Mouse (Mus musculus) heart, embryonic 15.5 days (tissue): ENCODE data around the gene Ier5l. TPM values are rescaled to one million over a fixed set of nuclear protein-coding genes. Genes with fewer than 3 reads are reported as not detected.
A peak's percentile ranks its signal among the peaks of the same experiment; 100 is the strongest.

ENCODE experiments used
- ATAC-seq: fragments of 200-750 bp; cut with Nextera tagmentation; replicated peaks from 2 replicates; pipeline ENCODE4 v1.8.0; 2017; ENCODE audit warnings: low read depth, moderate TSS enrichment; ENCODE audit not compliant: insufficient number of reproducible peaks, insufficient read depth, low FRiP score
- H3K27ac ChIP-seq: fragments of 300-500 bp; sonication (generic); 2 replicates; pipeline ENCODE4 v1.5.1; 2015; ENCODE audit warnings: mild to moderate bottlenecking, inconsistent platforms
- H3K27me3 ChIP-seq: fragments of 300-500 bp; sonication (generic); 2 replicates; pipeline ENCODE4 v1.6.1; 2015; ENCODE audit warnings: inconsistent platforms
- H3K36me3 ChIP-seq: fragments of 300-500 bp; sonication (generic); 2 replicates; pipeline ENCODE4 v1.6.1; 2015; ENCODE audit warnings: mild to moderate bottlenecking, inconsistent platforms
- H3K4me1 ChIP-seq: fragments of 300-500 bp; sonication (generic); replicated peaks from 2 replicates; pipeline ENCODE4 v1.6.1; 2015; ENCODE audit warnings: inconsistent platforms
- H3K4me2 ChIP-seq: fragments of 300-500 bp; sonication (generic); 2 replicates; pipeline ENCODE4 v1.6.1; 2015; ENCODE audit warnings: inconsistent platforms, mild to moderate bottlenecking, moderate library complexity
- H3K4me3 ChIP-seq: fragments of 300-500 bp; sonication (generic); 2 replicates; pipeline ENCODE4 v1.5.1; 2015; ENCODE audit warnings: mild to moderate bottlenecking, inconsistent platforms
- H3K9ac ChIP-seq: fragments of 300-500 bp; sonication (generic); 2 replicates; pipeline ENCODE4 v1.6.1; 2015; ENCODE audit warnings: mild to moderate bottlenecking, inconsistent platforms
- H3K9me3 ChIP-seq: fragments of 300-500 bp; sonication (generic); replicated peaks from 2 replicates; pipeline ENCODE4 v1.6.1; 2016; ENCODE audit warnings: inconsistent platforms
- WGBS: fragments of 180-500 bp; shearing (Covaris S2); methylation state at CpG from one replicate; pipeline ENCODE4 v1.1.7; 2015; ENCODE audit warnings: mixed read lengths; 5-methylcytosine and 5-hydroxymethylcytosine counted together
- polyA plus RNA-seq: library from polyadenylated mRNA; unstranded; fragments of >200 nt; fragmentation: Nextera tagmentation; extraction: Ambion mirVana; gene quantifications from 2 replicates; pipeline ENCODE4 v1.2.1, GENCODE M21; 2015

The Ier5l gene
- polyA plus RNA-seq, 1 experiment from 2014 or later, result 1.7 TPM

- Histone ChIP-seq H3K4me3 (no peak overlapping the region), H3K9me3 (no peaks in the 10 kb centered on the region), H3K36me3 (no peaks in the 10 kb centered on the region), H3K9ac (no peak overlapping the region), H3K4me1 (peaks cover 10% of the 10 kb centered on the region), H3K27me3 (peaks cover 10% of the 10 kb centered on the region; the same call in 1 of the 2 replicates), H3K4me2 (no peak overlapping the region), H3K27ac (no peak overlapping the region)
- WGBS, result 77% methylated on average over 1 of the region's 1 CpGs
- ATAC-seq, result no peak
These were observed 4.5 kb upstream of the Ier5l start for GRCm38 (mm10) chr2:30478526-30478925.

GRCm38 (mm10) chr2:30476241-30476640, 2.2 kb upstream of the Ier5l start:
- Histone ChIP-seq H3K4me2 (no peak overlapping the region), H3K4me1 (peaks cover 10% of the 10 kb centered on the region), H3K9ac (no peak overlapping the region), H3K27ac (no peak overlapping the region), H3K36me3 (no peaks in the 10 kb centered on the region), H3K9me3 (no peaks in the 10 kb centered on the region), H3K27me3 (peaks cover 10% of the 10 kb centered on the region; the same call in 1 of the 2 replicates), H3K4me3 (no peak overlapping the region)
- 69% methylated on average over 2 of the region's 2 CpGs for WGBS
- no peak for ATAC-seq

GRCm38 (mm10) chr2:30475457-30475856, 1.4 kb upstream of the Ier5l start:
- Histone ChIP-seq H3K9ac (no peak overlapping the region), H3K27ac (no peak overlapping the region), H3K36me3 (no peaks in the 10 kb centered on the region), H3K9me3 (no peaks in the 10 kb centered on the region), H3K4me3 (no peak overlapping the region), H3K4me2 (no peak overlapping the region), H3K4me1 (peaks cover 17% of the 10 kb centered on the region), H3K27me3 (peaks cover 10% of the 10 kb centered on the region; the same call in 1 of the 2 replicates)
- WGBS, result 87% methylated on average over 7 of the region's 7 CpGs
- ATAC-seq, result no peak

GRCm38 (mm10) chr2:30474776-30475175, 757 bp upstream of the Ier5l start:
- Histone ChIP-seq H3K9ac (no peak overlapping the region), H3K4me2 (peak overlapping the region; percentile 93), H3K9me3 (no peaks in the 10 kb centered on the region), H3K27me3 (peaks cover 10% of the 10 kb centered on the region; the same call in 1 of the 2 replicates), H3K27ac (no peak overlapping the region), H3K4me1 (peaks cover 24% of the 10 kb centered on the region), H3K4me3 (peak overlapping the region; percentile 88), H3K36me3 (no peaks in the 10 kb centered on the region)
- no peak for ATAC-seq
- 32% methylated on average over 4 of the region's 4 CpGs for WGBS

GRCm38 (mm10) chr2:30473431-30474031, 488 bp downstream of the Ier5l start:
- Histone ChIP-seq H3K36me3 (no peaks in the 10 kb centered on the region), H3K27ac (peak overlapping the region; percentile 93), H3K27me3 (peaks cover 10% of the 10 kb centered on the region; the same call in 1 of the 2 replicates), H3K4me1 (peaks cover 34% of the 10 kb centered on the region), H3K9ac (peak overlapping the region; percentile 91), H3K4me3 (peak overlapping the region; percentile 88), H3K4me2 (peak overlapping the region; percentile 93), H3K9me3 (no peaks in the 10 kb centered on the region)
- ATAC-seq, result peak; percentile 8; the same call in 1 of the 2 replicates
- WGBS, result under 1% methylated on average over 79 of the region's 80 CpGs

- Histone ChIP-seq H3K4me3 (peak overlapping the region; percentile 88), H3K4me2 (peak overlapping the region; percentile 93), H3K27ac (peak overlapping the region; percentile 93), H3K27me3 (peaks cover 10% of the 10 kb centered on the region; the same call in 1 of the 2 replicates), H3K36me3 (no peaks in the 10 kb centered on the region), H3K9ac (peak overlapping the region; percentile 91), H3K9me3 (no peaks in the 10 kb centered on the region), H3K4me1 (peaks cover 34% of the 10 kb centered on the region)
- ATAC-seq, result no peak
- WGBS, result under 1% methylated on average over 60 of the region's 60 CpGs
These were observed 1.2 kb downstream of the Ier5l start for GRCm38 (mm10) chr2:30472731-30473351.

- Histone ChIP-seq H3K27ac (peak overlapping the region; percentile 93), H3K27me3 (peaks cover 10% of the 10 kb centered on the region; the same call in 1 of the 2 replicates), H3K9ac (peak overlapping the region; percentile 91), H3K4me1 (peaks cover 39% of the 10 kb centered on the region), H3K36me3 (no peaks in the 10 kb centered on the region), H3K9me3 (no peaks in the 10 kb centered on the region), H3K4me3 (peak overlapping the region; percentile 88), H3K4me2 (peak overlapping the region; percentile 93)
- WGBS, result under 1% methylated on average over 47 of the region's 51 CpGs
- ATAC-seq, result peak; percentile 62
These were observed 2.0 kb downstream of the Ier5l start for GRCm38 (mm10) chr2:30471795-30472720.

- 27% methylated on average over 8 of the region's 8 CpGs for WGBS
- Histone ChIP-seq H3K9ac (no peak overlapping the region; the same call in 1 of the 2 replicates), H3K36me3 (no peaks in the 10 kb centered on the region), H3K4me3 (peak overlapping the region; percentile 88), H3K27me3 (peaks cover 10% of the 10 kb centered on the region; the same call in 1 of the 2 replicates), H3K9me3 (no peaks in the 10 kb centered on the region), H3K27ac (peak overlapping the region; percentile 93), H3K4me2 (peak overlapping the region; percentile 93), H3K4me1 (peaks cover 45% of the 10 kb centered on the region)
- no peak for ATAC-seq
These were observed 3.0 kb downstream of the Ier5l start for GRCm38 (mm10) chr2:30471051-30471450.

GRCm38 (mm10) chr2:30470143-30470946, 3.7 kb downstream of the Ier5l start:
- Histone ChIP-seq H3K4me3 (peak overlapping the region; percentile 88), H3K4me2 (peak overlapping the region; percentile 93), H3K9ac (peak overlapping the region; percentile 69), H3K27me3 (0 out of 2 replicates have a peak, but pooled peaks cover 7% of the 10 kb centered on the region), H3K36me3 (no peaks in the 10 kb centered on the region), H3K27ac (peak overlapping the region; percentile 93), H3K4me1 (peaks cover 45% of the 10 kb centered on the region), H3K9me3 (no peaks in the 10 kb centered on the region)
- no peak for ATAC-seq
- WGBS, result under 1% methylated on average over 46 of the region's 46 CpGs

GRCm38 (mm10) chr2:30469796-30470142, 4.2 kb downstream of the Ier5l start:
- Histone ChIP-seq H3K4me2 (peak overlapping the region; percentile 93), H3K4me1 (peaks cover 41% of the 10 kb centered on the region), H3K27me3 (0 out of 2 replicates have a peak, but pooled peaks cover under 1% of the 10 kb centered on the region), H3K9me3 (no peaks in the 10 kb centered on the region), H3K36me3 (no peaks in the 10 kb centered on the region), H3K27ac (peak overlapping the region; percentile 93), H3K4me3 (peak overlapping the region; percentile 88), H3K9ac (peak overlapping the region; percentile 69)
- ATAC-seq, result 0 out of 2 replicates have a peak, but pooled peaks have one; percentile 0
- under 1% methylated on average over 18 of the region's 19 CpGs for WGBS
